Mouse (Mus musculus) left cerebral cortex, adult 2 months (tissue): ENCODE data around the gene 4930519P11Rik. TPM values are rescaled to one million over a fixed set of nuclear protein-coding genes. Genes with fewer than 3 reads are reported as not detected.

Experiments used
- DNase-seq, 2 experiments: peaks; one replicate each; pipeline ENCODE4 v3.0.0; 2021 to 2022; ENCODE audit warnings: low spot score in 2 of 2, mixed read lengths in 1 of 2; ENCODE audit errors: extremely low spot score in 1 of 2
- H3K27ac ChIP-seq: fragments of 200-600 bp; 2 replicates; pipeline ENCODE4 v1.8.1; 2022
- H3K4me3 ChIP-seq: fragments of 200-600 bp; 2 replicates; pipeline ENCODE4 v1.8.1; 2022
- CTCF ChIP-seq: fragments of 200-600 bp; IDR thresholded peaks from 2 replicates; pipeline ENCODE4 v1.8.1; 2022; ENCODE audit warnings: antibody characterized with exemption, mild to moderate bottlenecking, moderate library complexity
- intact Hi-C: fragments of 180-260 bp; cut with DNase I; formaldehyde crosslinking; loops from one replicate; pipeline ENCODE4 v1.15.1; 2025
- total RNA-seq, 2 experiments: library from RNA; stranded (reverse); gene quantifications; 2 replicates each; pipeline ENCODE4 v1.2.3; 2021

Gene 4930519P11Rik
- total RNA-seq, 2 experiments from 2014 or later, result not detected

DNA sequence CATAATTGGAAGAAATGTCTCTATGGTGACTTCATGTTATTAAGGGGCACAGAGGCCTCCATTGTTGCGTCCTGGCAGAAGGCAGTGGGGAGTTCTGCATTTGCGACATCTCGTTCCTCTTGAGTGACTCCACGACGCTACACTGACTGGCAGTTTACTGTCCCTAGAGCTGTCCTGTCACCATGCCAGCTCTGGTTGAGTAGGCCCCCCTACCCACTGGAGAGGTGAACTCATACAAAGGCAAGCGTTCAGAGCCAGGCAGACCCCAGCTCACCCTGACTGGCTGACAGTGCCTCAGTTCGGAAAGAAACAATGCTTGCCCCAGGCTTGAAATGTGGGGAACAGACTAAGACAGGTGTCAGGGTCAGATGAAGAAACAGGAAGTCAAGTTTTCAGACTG, 39.0 kb downstream of the 4930519P11Rik start:
- intact Hi-C loops, result no loop called here
- no peak for DNase-seq
- TF ChIP-seq CTCF, result no peak
- Histone ChIP-seq H3K4me3 (no peak overlapping the region), H3K27ac (no peak overlapping the region)

- no peak for DNase-seq
- Histone ChIP-seq H3K4me3 (no peak overlapping the region), H3K27ac (no peak overlapping the region)
- intact Hi-C loops, result no loop called here
- no peak for TF ChIP-seq CTCF
Observed at GRCm38 (mm10) chr2:154572996-154573395, 40.2 kb downstream of the 4930519P11Rik start.

- H3K4me3 ChIP-seq, result no peak overlapping the region
- peak overlapping the region; percentile 44 for H3K27ac ChIP-seq
- no peak for TF ChIP-seq CTCF
- no peak for DNase-seq
- intact Hi-C loops, result no loop called here
Observed at GRCm38 (mm10) chr2:154571976-154572375, 41.3 kb downstream of the 4930519P11Rik start.

DNA sequence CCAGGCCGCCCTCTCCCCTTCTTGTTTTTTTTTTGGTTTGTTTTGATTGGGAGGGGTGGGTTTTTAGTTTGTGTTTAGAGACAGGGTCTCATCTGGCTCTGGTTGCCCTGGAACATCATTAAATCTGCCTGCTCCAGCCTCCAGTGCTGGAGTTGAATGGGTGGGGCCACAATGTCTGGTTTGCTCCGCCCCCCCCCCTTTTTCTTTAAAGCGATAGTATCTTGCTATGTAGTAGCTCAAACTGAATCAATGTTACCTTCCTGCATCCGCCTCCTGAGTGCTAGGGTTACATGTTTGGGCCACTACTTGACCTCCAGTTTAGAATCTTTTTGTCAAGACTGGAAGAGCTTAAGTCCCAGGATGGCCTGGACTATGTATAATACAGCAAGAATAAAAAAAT, 42.0 kb downstream of the 4930519P11Rik start:
- no peak overlapping the region for H3K4me3 ChIP-seq
- TF ChIP-seq CTCF, result no peak
- no peak overlapping the region for H3K27ac ChIP-seq
- no peak for DNase-seq
- intact Hi-C loops, result no loop called here

DNA sequence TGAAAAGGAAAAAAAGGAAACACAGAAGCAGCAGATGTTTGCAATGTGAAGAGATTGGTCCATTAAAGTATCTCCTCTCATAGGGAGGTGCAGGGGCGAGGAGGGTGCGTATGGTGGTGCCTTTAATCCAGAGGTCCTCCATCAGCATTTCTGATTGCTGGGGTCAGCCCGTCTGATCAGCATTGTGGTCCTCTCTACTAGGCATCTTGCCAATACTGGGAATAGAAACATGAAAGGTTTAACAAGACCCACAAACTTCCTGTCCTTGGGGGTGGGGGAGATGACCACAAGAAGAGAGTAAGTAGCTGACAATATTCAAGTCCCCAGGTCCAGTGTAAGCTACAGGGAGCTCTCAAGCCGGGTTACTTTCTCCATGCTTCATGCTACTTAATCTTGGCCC, 42.6 kb downstream of the 4930519P11Rik start:
- H3K27ac ChIP-seq, result no peak overlapping the region
- intact Hi-C loops, result no loop called here
- no peak for TF ChIP-seq CTCF

GRCm38 (mm10) chr2:154569836-154570286, 43.4 kb downstream of the 4930519P11Rik start, which contains the start of gene E2f1:
E2f1 (minus strand) TSS chr2:154569892.
- Histone ChIP-seq H3K27ac (peak within 1 kb of the TSS; percentile 73), H3K4me3 (peak within 1 kb of the TSS; percentile 71)
- peak; percentile 92 to 93 for DNase-seq
- intact Hi-C loops, result no loop called here
- no peak; the same call in 1 of the 2 replicates for TF ChIP-seq CTCF

More for the DNA sequence above, 42.6 kb downstream of the 4930519P11Rik start:
- no peak overlapping the region for H3K4me3 ChIP-seq
- no peak for DNase-seq

- intact Hi-C loops, result no loop called here
- no peak for TF ChIP-seq CTCF
- H3K27ac ChIP-seq, result peak overlapping the region; percentile 73
Observed at GRCm38 (mm10) chr2:154569071-154569748, 44.0 kb downstream of the 4930519P11Rik start.

DNA sequence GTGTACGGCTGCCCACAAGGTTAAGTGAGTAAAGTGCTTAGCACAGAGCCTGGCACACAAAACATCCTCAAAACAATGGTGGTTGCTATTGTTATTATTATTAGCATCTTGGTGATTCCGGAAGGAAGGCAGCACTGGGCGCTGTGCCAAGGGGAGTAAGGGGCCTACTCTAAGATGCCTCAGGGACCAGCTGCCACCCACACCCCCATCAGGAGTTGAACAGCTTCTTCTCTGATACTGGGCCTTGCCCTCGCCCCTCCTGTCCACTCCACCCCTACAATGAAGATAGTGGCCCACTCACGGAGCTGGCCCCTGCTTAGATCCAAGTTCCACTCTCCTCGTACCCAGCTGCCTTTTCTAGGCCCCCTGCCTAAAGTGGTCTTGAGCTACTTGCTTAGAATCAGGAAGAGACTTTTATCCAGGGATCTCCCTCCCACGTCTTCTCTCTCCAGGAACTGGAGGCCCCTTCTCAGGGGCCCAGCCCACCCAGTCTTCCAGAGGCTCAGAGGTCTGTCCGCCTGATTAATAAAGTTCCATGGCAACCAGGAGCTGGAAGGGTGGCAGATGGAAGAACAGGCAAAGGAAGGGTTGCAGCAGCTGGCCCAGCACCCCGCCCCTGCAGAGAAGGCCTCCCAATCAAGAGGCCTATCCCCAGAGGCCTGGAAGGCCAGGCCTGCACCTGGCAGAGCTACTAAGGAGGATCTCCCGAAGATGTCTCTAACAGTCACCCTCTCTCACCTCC, 44.7 kb downstream of the 4930519P11Rik start:
- DNase-seq, result no peak
- peak overlapping the region; percentile 73 for H3K27ac ChIP-seq
- no peak for TF ChIP-seq CTCF
- peak overlapping the region; percentile 71 for H3K4me3 ChIP-seq
- intact Hi-C loops, result no loop called here

More at GRCm38 (mm10) chr2:154569071-154569748, 44.0 kb downstream of the 4930519P11Rik start:
- H3K4me3 ChIP-seq, result peak overlapping the region; percentile 71
- peak; percentile 52 to 61 for DNase-seq

GRCm38 (mm10) chr2:154567766-154568165, 45.5 kb downstream of the 4930519P11Rik start:
- H3K4me3 ChIP-seq, result no peak overlapping the region

DNA sequence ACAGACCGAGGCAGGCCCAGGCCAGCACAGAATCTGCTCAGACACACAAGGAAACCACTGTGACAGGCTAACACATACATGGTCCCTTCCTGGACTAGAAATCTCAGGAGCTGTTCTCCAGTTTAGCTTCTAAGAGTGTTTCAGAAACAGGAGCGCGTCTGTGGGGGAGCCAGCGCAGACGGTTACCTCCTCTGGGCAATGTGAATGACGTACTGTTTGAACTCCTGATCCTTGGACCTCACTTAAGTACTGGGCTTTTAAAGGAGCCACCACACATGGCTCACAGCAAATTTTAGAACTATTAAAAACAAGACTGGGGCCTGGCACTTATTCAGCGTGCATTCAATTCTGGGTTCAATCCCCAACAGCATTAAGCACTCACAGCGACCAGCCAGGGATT, 46.6 kb downstream of the 4930519P11Rik start:
- no peak for DNase-seq
- TF ChIP-seq CTCF, result no peak
- Histone ChIP-seq H3K27ac (no peak overlapping the region), H3K4me3 (no peak overlapping the region)
- intact Hi-C loops, result no loop called here

More at GRCm38 (mm10) chr2:154567766-154568165, 45.5 kb downstream of the 4930519P11Rik start:
- TF ChIP-seq CTCF, result no peak
- H3K27ac ChIP-seq, result no peak overlapping the region
- intact Hi-C loops, result no loop called here
- no peak for DNase-seq

DNA sequence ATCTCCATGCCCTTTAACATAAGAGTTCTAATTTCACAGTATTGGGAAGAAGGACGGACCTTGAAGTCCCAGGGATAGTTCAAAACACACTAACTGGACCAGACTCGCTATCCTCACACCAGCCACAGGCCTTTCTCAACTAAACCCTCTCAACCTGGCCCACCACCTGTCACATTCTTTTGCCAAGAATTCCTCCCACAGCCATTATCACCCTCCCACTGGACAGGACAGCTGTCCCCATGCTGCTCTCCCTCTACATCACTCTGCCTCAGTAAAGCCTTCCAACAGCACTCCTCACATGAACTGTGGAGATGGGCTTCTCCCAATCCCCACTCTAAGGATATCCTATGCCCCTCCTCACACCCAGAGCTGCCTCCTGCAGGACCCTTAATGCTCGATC, 47.7 kb downstream of the 4930519P11Rik start:
- H3K4me3 ChIP-seq, result no peak overlapping the region
- peak in 1 of 2 experiments; percentile 48 for DNase-seq
- intact Hi-C loops, result no loop called here
- no peak overlapping the region for H3K27ac ChIP-seq
- no peak for TF ChIP-seq CTCF

DNA sequence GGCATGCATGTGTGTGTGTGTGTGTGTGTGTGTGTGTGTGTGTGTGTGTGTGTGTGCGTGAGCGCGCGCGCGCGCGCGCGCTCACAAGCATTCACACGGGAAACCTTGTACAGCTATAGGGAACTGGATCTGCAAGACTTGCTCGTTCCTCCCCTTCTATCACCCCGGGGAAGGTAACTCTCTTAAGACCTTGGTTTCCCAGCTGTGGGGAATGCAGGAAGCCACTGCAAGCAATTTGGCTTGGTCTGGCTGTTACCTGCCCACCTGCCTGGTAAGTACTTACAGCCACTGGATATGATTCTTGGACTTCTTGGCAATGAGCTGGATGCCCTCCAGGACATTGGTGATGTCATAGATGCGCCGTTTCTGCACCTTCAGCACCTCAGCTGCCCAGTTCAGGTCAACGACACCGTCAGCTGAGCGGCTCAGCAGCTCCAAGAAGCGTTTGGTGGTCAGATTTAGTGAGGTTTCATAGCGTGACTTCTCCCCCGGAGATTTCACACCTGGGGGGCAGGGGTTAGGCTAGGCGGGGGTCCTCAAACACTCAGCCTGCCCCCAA, 49.5 kb downstream of the 4930519P11Rik start:
- Histone ChIP-seq H3K27ac (no peak overlapping the region), H3K4me3 (no peak overlapping the region)
- intact Hi-C loops, result no loop called here
- no peak for DNase-seq
- no peak for TF ChIP-seq CTCF

Other genes with a start within 250 kb of the 4930519P11Rik start
- 10 to 100 TPM; 11.5 to 14.3 TPM for gene Cdk5rap1, start 240.4 kb downstream of the 4930519P11Rik start, total RNA-seq
- gene Snta1, start 205.3 kb downstream of the 4930519P11Rik start, total RNA-seq, result 10 to 100 TPM; 33.9 to 34.1 TPM
- gene Cbfa2t2, start 177.0 kb downstream of the 4930519P11Rik start, total RNA-seq, result 10 to 100 TPM; 54.3 to 57.4 TPM
- under 1 TPM in 1 of 2 experiments, not detected in 1; 0.70 TPM for gene 1700003F12Rik, start 66.4 kb downstream of the 4930519P11Rik start, total RNA-seq
- not detected for gene Actl10, start 61.7 kb downstream of the 4930519P11Rik start, total RNA-seq
- 10 to 100 TPM; 79.3 to 82.7 TPM for gene Necab3, start 54.5 kb downstream of the 4930519P11Rik start, total RNA-seq
- 10 to 100 TPM in 1 of 2 experiments, 1 to 10 TPM in 1; 10.0 to 11.5 TPM for gene E2f1, start 43.5 kb downstream of the 4930519P11Rik start, total RNA-seq
- gene Pxmp4, start 9.7 kb downstream of the 4930519P11Rik start, total RNA-seq, result 10 to 100 TPM; 12.8 to 14.2 TPM
- 10 to 100 TPM; 11.1 to 11.7 TPM for gene Zfp341, start 140 bp downstream of the 4930519P11Rik start, total RNA-seq
- 100 to 1,000 TPM; 215 to 217 TPM for gene Chmp4b, start 38.3 kb upstream of the 4930519P11Rik start, total RNA-seq
- gene Gm14214, start 156.6 kb upstream of the 4930519P11Rik start, total RNA-seq, result not detected
- gene Raly, start 177.7 kb upstream of the 4930519P11Rik start, total RNA-seq, result 100 to 1,000 TPM in 1 of 2 experiments, 10 to 100 TPM in 1; 93.2 to 101 TPM
- gene a, start 178.0 kb upstream of the 4930519P11Rik start, total RNA-seq, result not detected